Mouse (Mus musculus) heart, postnatal 0 days (tissue): ENCODE results near the gene Ube2l3.

ENCODE experiments used
- CTCF ChIP-seq: IDR thresholded peaks from 2 replicates; pipeline ENCODE4 v1.5.1; 2016; ENCODE audit warnings: antibody characterized with exemption, control low read depth, low read depth
- EP300 ChIP-seq: IDR thresholded peaks from 2 replicates; pipeline ENCODE4 v1.6.1; 2016; ENCODE audit warnings: antibody characterized with exemption, low read depth

DNA sequence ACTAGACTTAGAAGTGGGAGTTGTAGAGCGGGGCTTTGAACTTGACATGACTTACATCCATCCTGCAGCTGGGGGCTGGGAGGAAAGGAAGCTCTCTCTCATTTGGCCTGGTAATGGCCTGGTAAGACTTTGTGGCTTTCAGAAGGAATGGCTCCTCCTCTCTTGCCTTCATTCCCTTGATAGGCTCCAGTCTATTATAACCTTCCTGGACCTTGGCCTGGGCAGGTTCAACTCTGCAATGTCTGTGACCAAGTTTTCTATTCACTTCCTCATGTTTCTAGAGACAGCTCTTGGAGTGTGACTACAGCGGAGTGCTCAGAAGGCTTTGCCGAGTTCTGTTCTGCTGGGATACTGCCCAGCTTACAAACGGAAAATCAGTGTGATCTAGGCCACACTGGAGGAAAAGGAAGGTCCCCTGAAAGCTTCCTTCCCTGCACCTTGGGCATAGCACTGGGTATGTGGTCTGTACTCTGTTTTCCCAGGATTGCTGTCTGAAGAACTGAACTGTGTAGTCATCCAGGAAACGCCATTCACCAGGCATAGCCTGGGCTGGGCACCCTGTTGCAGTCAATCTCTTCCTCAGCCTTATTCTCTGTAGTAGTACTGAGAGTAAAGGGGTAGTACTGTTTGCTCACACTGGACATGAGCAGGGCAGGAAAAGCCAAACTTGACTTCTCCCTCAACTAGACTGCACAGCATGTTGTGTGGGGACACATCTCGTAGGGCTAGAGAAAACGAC, 51.8 kb downstream of the Ube2l3 start:
- TF ChIP-seq CTCF (no peak), EP300 (no peak)
